Mouse (Mus musculus) neural tube, postnatal 0 days (tissue): ENCODE data around the gene Ddhd1. TPM values are rescaled to one million over a fixed set of nuclear protein-coding genes. Genes with fewer than 3 reads are reported as not detected.

Source experiments
- microRNA-seq: library from miRNA; unstranded; fragments of <30 nt; microRNA quantifications from one replicate; pipeline ENCODE4, GENCODE M21; 2016
- polyA plus RNA-seq: library from polyadenylated mRNA; unstranded; fragments of >200 nt; fragmentation: Nextera tagmentation; extraction: Ambion mirVana; gene quantifications from 2 replicates; pipeline ENCODE4 v1.2.1, GENCODE M21; 2015

Gene Ddhd1
- 20.8 and 22.0 TPM in 2 replicates for polyA plus RNA-seq

GRCm38 (mm10) chr14:45657641-45658611, at the start of gene Ddhd1:
Gene Ddhd1 (minus strand): TSS chr14:45658143.

Small RNAs within 50 kb of the gene (microRNA-seq; reads per million reads assigned to microRNA genes)
- not detected for gene Mir5131

Other genes starting within 250 kb of the Ddhd1 start
- 107 and 120 TPM in 2 replicates for gene Fermt2, start 128.0 kb downstream of the Ddhd1 start, polyA plus RNA-seq